Mouse (Mus musculus): ENCODE results near the gene B4galt7. TPM values are rescaled to one million over a fixed set of nuclear protein-coding genes. Genes with fewer than 3 reads are reported as not detected.
"Not testable (repeated sequence)": the region's sequence is repeated elsewhere in the genome, so short reads cannot be mapped to it uniquely, and the experiment has no call there.

B4galt7 gene
- polyA plus RNA-seq, 1 experiment = 15.0 TPM

- no peak overlapping the region for H3K27ac ChIP-seq (ENCODE audit: insufficient read depth, low read depth, low read length)
- no peak for DNase-seq
- H3K27me3 ChIP-seq (replicated peaks; ENCODE audit: control insufficient read depth, insufficient read depth, low read length) = no peaks in the 10 kb centered on the region
- WGBS = 86% methylated on average over 14 of the region's 14 CpGs
- H3K4me3 ChIP-seq (ENCODE audit: insufficient read depth, low read depth, low read length) = no peak overlapping the region
- H3K4me1 ChIP-seq (ENCODE audit: control insufficient read depth, insufficient read depth, low read length) = no peaks in the 10 kb centered on the region
- TF ChIP-seq POLR2A (IDR thresholded peaks at IDR 0.05; ENCODE audit: low read depth, low read length) = no peak
- no peaks in the 10 kb centered on the region; the same call in 1 of the 2 replicates for H3K36me3 ChIP-seq (ENCODE audit: control insufficient read depth, insufficient read depth, low read length)
Measured at GRCm38 (mm10) chr13:55636185-55636983, 36.7 kb downstream of the B4galt7 start.

- not testable (repeated sequence) for H3K4me3 ChIP-seq (ENCODE audit: insufficient read depth, low read depth, low read length); H3K4me1 ChIP-seq (ENCODE audit: control insufficient read depth, insufficient read depth, low read length); H3K36me3 ChIP-seq (ENCODE audit: control insufficient read depth, insufficient read depth, low read length); H3K27me3 ChIP-seq (replicated peaks; ENCODE audit: control insufficient read depth, insufficient read depth, low read length); H3K27ac ChIP-seq (ENCODE audit: insufficient read depth, low read depth, low read length)
- peak; percentile 82 for TF ChIP-seq CTCF (conservative IDR thresholded peaks at IDR 0.05; ENCODE audit: insufficient read depth, insufficient read length, low read depth, low read length)
- DNase-seq = peak; percentile 83
- 38% methylated on average over 8 of the region's 8 CpGs for WGBS
Measured at GRCm38 (mm10) chr13:55640480-55640879, 40.8 kb downstream of the B4galt7 start.

DNA sequence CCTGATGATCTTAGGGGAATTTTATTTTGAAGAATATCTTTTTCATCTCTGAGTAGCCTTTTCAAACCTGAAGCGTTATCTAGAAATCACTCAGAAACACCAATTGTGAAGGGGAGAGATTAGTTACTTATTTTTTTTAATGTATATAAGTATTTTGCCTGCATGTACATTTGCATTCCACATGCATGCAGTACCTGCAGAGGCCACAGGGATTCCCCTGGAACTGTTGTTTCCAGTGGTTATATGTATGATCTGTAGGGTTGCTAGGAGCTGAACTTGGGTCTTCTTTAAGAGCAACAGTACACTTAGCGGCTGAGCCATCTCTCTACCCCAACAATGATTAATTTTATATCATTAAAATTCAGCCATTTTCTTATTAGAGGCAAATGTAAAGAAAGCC lies 44.8 kb downstream of the B4galt7 start:
- Histone ChIP-seq H3K4me1 (ENCODE audit: control insufficient read depth, insufficient read depth, low read length) (no peaks in the 10 kb centered on the region), H3K27me3 (replicated peaks; ENCODE audit: control insufficient read depth, insufficient read depth, low read length) (no peaks in the 10 kb centered on the region), H3K36me3 (ENCODE audit: control insufficient read depth, insufficient read depth, low read length) (peaks cover 4% of the 10 kb centered on the region; the same call in 1 of the 2 replicates), H3K4me3 (ENCODE audit: insufficient read depth, low read depth, low read length) (no peak overlapping the region), H3K27ac (ENCODE audit: insufficient read depth, low read depth, low read length) (no peak overlapping the region)
- WGBS = 83% methylated on average over 2 of the region's 2 CpGs
- no peak for DNase-seq
- TF ChIP-seq POLR2A (IDR thresholded peaks at IDR 0.05; ENCODE audit: low read depth, low read length) = no peak
- no peak for TF ChIP-seq CTCF (conservative IDR thresholded peaks at IDR 0.05; ENCODE audit: insufficient read depth, insufficient read length, low read depth, low read length)

DNA sequence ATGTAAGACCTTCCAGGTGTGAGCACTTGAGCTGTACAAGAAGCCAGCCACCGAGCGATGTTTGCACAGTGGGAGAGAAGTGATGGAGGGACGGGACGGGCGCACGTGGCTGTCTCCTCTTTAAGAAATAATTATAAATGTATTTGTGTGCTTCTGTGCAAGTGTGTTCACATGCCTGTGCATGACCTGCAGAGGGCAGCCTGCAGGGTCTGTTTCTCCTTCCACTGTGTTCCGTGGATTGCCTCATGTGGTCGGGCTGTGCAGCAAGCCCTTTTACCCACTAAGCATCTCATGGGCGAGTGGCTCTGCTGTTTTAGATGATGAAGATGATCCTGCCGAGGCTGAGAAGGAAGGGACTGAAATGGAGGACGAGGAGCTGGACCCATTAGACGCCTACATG lies 50.4 kb downstream of the B4galt7 start:
- Histone ChIP-seq H3K27ac (ENCODE audit: insufficient read depth, low read depth, low read length) (no peak overlapping the region), H3K4me1 (ENCODE audit: control insufficient read depth, insufficient read depth, low read length) (no peaks in the 10 kb centered on the region), H3K36me3 (ENCODE audit: control insufficient read depth, insufficient read depth, low read length) (peaks cover 9% of the 10 kb centered on the region), H3K4me3 (ENCODE audit: insufficient read depth, low read depth, low read length) (no peak overlapping the region), H3K27me3 (replicated peaks; ENCODE audit: control insufficient read depth, insufficient read depth, low read length) (no peaks in the 10 kb centered on the region)
- 83% methylated on average over 12 of the region's 12 CpGs for WGBS
- TF ChIP-seq CTCF (conservative IDR thresholded peaks at IDR 0.05; ENCODE audit: insufficient read depth, insufficient read length, low read depth, low read length) = peak; percentile 36
- TF ChIP-seq POLR2A (IDR thresholded peaks at IDR 0.05; ENCODE audit: low read depth, low read length) = no peak
- no peak for DNase-seq

DNA sequence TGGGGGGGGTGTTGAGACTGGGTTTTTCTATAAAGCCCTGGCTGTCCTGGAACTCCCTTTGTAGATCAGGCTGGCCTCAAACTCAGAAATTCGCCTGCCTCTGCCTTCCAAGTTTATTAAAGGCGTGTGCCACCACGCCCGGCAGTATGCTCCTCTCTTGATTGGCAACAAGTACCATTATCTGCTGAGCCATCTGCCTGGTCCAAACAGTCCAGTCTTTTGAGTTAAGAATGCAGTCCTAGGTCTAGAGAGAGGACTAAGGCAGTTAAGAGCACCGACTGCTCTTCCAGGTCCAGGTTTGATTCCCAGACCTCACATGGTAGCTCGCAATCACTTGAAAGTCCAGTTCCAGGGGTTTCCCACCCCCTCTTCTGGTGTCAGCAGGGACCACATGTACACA lies 51.3 kb downstream of the B4galt7 start:
- 94% methylated on average over 6 of the region's 6 CpGs for WGBS
- TF ChIP-seq CTCF (conservative IDR thresholded peaks at IDR 0.05; ENCODE audit: insufficient read depth, insufficient read length, low read depth, low read length) = no peak
- no peak for TF ChIP-seq POLR2A (IDR thresholded peaks at IDR 0.05; ENCODE audit: low read depth, low read length)
- H3K36me3 ChIP-seq (ENCODE audit: control insufficient read depth, insufficient read depth, low read length) = peaks cover 5% of the 10 kb centered on the region
- no peaks in the 10 kb centered on the region for H3K27me3 ChIP-seq (replicated peaks; ENCODE audit: control insufficient read depth, insufficient read depth, low read length)
- H3K4me3 ChIP-seq (ENCODE audit: insufficient read depth, low read depth, low read length) = no peak overlapping the region
- no peak overlapping the region for H3K27ac ChIP-seq (ENCODE audit: insufficient read depth, low read depth, low read length)
- no peak for DNase-seq
- no peaks in the 10 kb centered on the region for H3K4me1 ChIP-seq (ENCODE audit: control insufficient read depth, insufficient read depth, low read length)

Other genes with a start within 250 kb of the B4galt7 start
- 114 and 126 TPM in 2 replicates for gene Lman2, start 237.1 kb upstream of the B4galt7 start, polyA plus RNA-seq (2012; rRNA removed)
- gene Rgs14, start 230.2 kb upstream of the B4galt7 start, polyA plus RNA-seq (2012; rRNA removed) = 3.3 and 4.2 TPM in 2 replicates
- gene Slc34a1, start 201.7 kb upstream of the B4galt7 start, polyA plus RNA-seq (2012; rRNA removed) = 9,073 and 10,701 TPM in 2 replicates
- not detected in 2 replicates for gene Pfn3, start 184.7 kb upstream of the B4galt7 start, polyA plus RNA-seq (2012; rRNA removed)
- gene F12, start 173.1 kb upstream of the B4galt7 start, polyA plus RNA-seq (2012; rRNA removed) = 0.03 and 0.07 TPM in 2 replicates
- 23.4 and 27.4 TPM in 2 replicates for gene Grk6, start 154.8 kb upstream of the B4galt7 start, polyA plus RNA-seq (2012; rRNA removed)
- 0.64 and 0.81 TPM in 2 replicates for gene Prr7, start 135.6 kb upstream of the B4galt7 start, polyA plus RNA-seq (2012; rRNA removed)
- gene Dbn1, start 111.8 kb upstream of the B4galt7 start, polyA plus RNA-seq (2012; rRNA removed) = 16.9 and 21.0 TPM in 2 replicates
- gene Pdlim7, start 86.2 kb upstream of the B4galt7 start, polyA plus RNA-seq (2012; rRNA removed) = 22.8 and 23.5 TPM in 2 replicates
- 4.7 and 7.7 TPM in 2 replicates for gene Dok3, start 70.6 kb upstream of the B4galt7 start, polyA plus RNA-seq (2012; rRNA removed)
- gene Ddx41, start 63.2 kb upstream of the B4galt7 start, polyA plus RNA-seq (2012; rRNA removed) = 68.5 and 71.2 TPM in 2 replicates
- 85.6 and 102 TPM in 2 replicates for gene Fam193b, start 28.8 kb upstream of the B4galt7 start, polyA plus RNA-seq (2012; rRNA removed)
- gene Tmed9, start 26.2 kb upstream of the B4galt7 start, polyA plus RNA-seq (2012; rRNA removed) = 74.0 and 92.5 TPM in 2 replicates
- 21.4 and 26.6 TPM in 2 replicates for gene Caml, start 23.1 kb downstream of the B4galt7 start, polyA plus RNA-seq (2012; rRNA removed)
- 12.3 and 13.0 TPM in 2 replicates for gene Ddx46, start 35.1 kb downstream of the B4galt7 start, polyA plus RNA-seq (2012; rRNA removed)
- 28.7 and 32.7 TPM in 2 replicates for gene B230219D22Rik, start 93.2 kb downstream of the B4galt7 start, polyA plus RNA-seq (2012; rRNA removed)
- gene Txndc15, start 114.8 kb downstream of the B4galt7 start, polyA plus RNA-seq (2012; rRNA removed) = 47.7 and 52.2 TPM in 2 replicates
- 64.0 and 81.4 TPM in 2 replicates for gene Pcbd2, start 127.5 kb downstream of the B4galt7 start, polyA plus RNA-seq (2012; rRNA removed)
- 0.19 and 0.30 TPM in 2 replicates for gene Catsper3, start 184.7 kb downstream of the B4galt7 start, polyA plus RNA-seq (2012; rRNA removed)
- gene Pitx1, start 236.3 kb downstream of the B4galt7 start, polyA plus RNA-seq (2012; rRNA removed) = 0.03 and 0.05 TPM in 2 replicates

Data from kidney, adult 2 months (tissue).